Mouse (Mus musculus): Measurements from ENCODE around the gene Cdc42ep2. TPM values are rescaled to one million over a fixed set of nuclear protein-coding genes. Genes with fewer than 3 reads are reported as not detected.

The Cdc42ep2 gene
- polyA plus RNA-seq, 1 experiment, result 16.4 TPM

GRCm38 (mm10) chr19:5944145-5944544 is 19.5 kb upstream of the Cdc42ep2 start:
- TF ChIP-seq POLR2A (IDR thresholded peaks at IDR 0.05; ENCODE audit: extremely low read depth, insufficient read depth, low read length) (no peak), CTCF (IDR thresholded peaks at IDR 0.05; ENCODE audit: extremely low read depth, insufficient read depth, low read length) (no peak)
- Histone ChIP-seq H3K4me3 (ENCODE audit: insufficient read depth, low read length) (no peak overlapping the region), H3K4me1 (ENCODE audit: control insufficient read depth, insufficient read depth, low read length) (0 out of 2 replicates have a peak, but pooled peaks cover 2% of the 10 kb centered on the region), H3K27ac (ENCODE audit: insufficient read depth, low read length) (peak overlapping the region; percentile 88)

- Histone ChIP-seq H3K4me3 (ENCODE audit: insufficient read depth, low read length) (no peak overlapping the region), H3K4me1 (ENCODE audit: control insufficient read depth, insufficient read depth, low read length) (0 out of 2 replicates have a peak, but pooled peaks cover 2% of the 10 kb centered on the region), H3K27ac (ENCODE audit: insufficient read depth, low read length) (no peak overlapping the region)
- TF ChIP-seq POLR2A (IDR thresholded peaks at IDR 0.05; ENCODE audit: extremely low read depth, insufficient read depth, low read length), result no peak
- TF ChIP-seq CTCF (IDR thresholded peaks at IDR 0.05; ENCODE audit: extremely low read depth, insufficient read depth, low read length), result no peak
Measured at GRCm38 (mm10) chr19:5943404-5943803, 18.8 kb upstream of the Cdc42ep2 start.

GRCm38 (mm10) chr19:5942581-5942980 is 18.0 kb upstream of the Cdc42ep2 start:
- Histone ChIP-seq H3K4me3 (ENCODE audit: insufficient read depth, low read length) (no peak overlapping the region), H3K4me1 (ENCODE audit: control insufficient read depth, insufficient read depth, low read length) (0 out of 2 replicates have a peak, but pooled peaks cover 2% of the 10 kb centered on the region), H3K27ac (ENCODE audit: insufficient read depth, low read length) (no peak overlapping the region)
- TF ChIP-seq POLR2A (IDR thresholded peaks at IDR 0.05; ENCODE audit: extremely low read depth, insufficient read depth, low read length) (no peak), CTCF (IDR thresholded peaks at IDR 0.05; ENCODE audit: extremely low read depth, insufficient read depth, low read length) (no peak)

- Histone ChIP-seq H3K27ac (ENCODE audit: insufficient read depth, low read length) (no peak overlapping the region), H3K4me3 (ENCODE audit: insufficient read depth, low read length) (no peak overlapping the region), H3K4me1 (ENCODE audit: control insufficient read depth, insufficient read depth, low read length) (0 out of 2 replicates have a peak, but pooled peaks cover 2% of the 10 kb centered on the region)
- no peak for TF ChIP-seq CTCF (IDR thresholded peaks at IDR 0.05; ENCODE audit: extremely low read depth, insufficient read depth, low read length)
- TF ChIP-seq POLR2A (IDR thresholded peaks at IDR 0.05; ENCODE audit: extremely low read depth, insufficient read depth, low read length), result no peak
Measured at GRCm38 (mm10) chr19:5940656-5941055, 16.0 kb upstream of the Cdc42ep2 start.

GRCm38 (mm10) chr19:5940173-5940572 is 15.6 kb upstream of the Cdc42ep2 start:
- no peak for TF ChIP-seq POLR2A (IDR thresholded peaks at IDR 0.05; ENCODE audit: extremely low read depth, insufficient read depth, low read length)
- no peak for TF ChIP-seq CTCF (IDR thresholded peaks at IDR 0.05; ENCODE audit: extremely low read depth, insufficient read depth, low read length)
- H3K4me1 ChIP-seq (ENCODE audit: control insufficient read depth, insufficient read depth, low read length), result 0 out of 2 replicates have a peak, but pooled peaks cover 2% of the 10 kb centered on the region
- H3K27ac ChIP-seq (ENCODE audit: insufficient read depth, low read length), result no peak overlapping the region
- H3K4me3 ChIP-seq (ENCODE audit: insufficient read depth, low read length), result no peak overlapping the region

- TF ChIP-seq CTCF (IDR thresholded peaks at IDR 0.05; ENCODE audit: extremely low read depth, insufficient read depth, low read length), result no peak
- no peak for TF ChIP-seq POLR2A (IDR thresholded peaks at IDR 0.05; ENCODE audit: extremely low read depth, insufficient read depth, low read length)
- 0 out of 2 replicates have a peak, but pooled peaks cover 2% of the 10 kb centered on the region for H3K4me1 ChIP-seq (ENCODE audit: control insufficient read depth, insufficient read depth, low read length)
- H3K4me3 ChIP-seq (ENCODE audit: insufficient read depth, low read length), result no peak overlapping the region
- no peak overlapping the region for H3K27ac ChIP-seq (ENCODE audit: insufficient read depth, low read length)
Measured at GRCm38 (mm10) chr19:5939715-5940114, 15.1 kb upstream of the Cdc42ep2 start.

GRCm38 (mm10) chr19:5938516-5938915 is 13.9 kb upstream of the Cdc42ep2 start:
- H3K4me1 ChIP-seq (ENCODE audit: control insufficient read depth, insufficient read depth, low read length), result 0 out of 2 replicates have a peak, but pooled peaks cover 2% of the 10 kb centered on the region
- no peak overlapping the region for H3K4me3 ChIP-seq (ENCODE audit: insufficient read depth, low read length)
- no peak overlapping the region for H3K27ac ChIP-seq (ENCODE audit: insufficient read depth, low read length)
- TF ChIP-seq CTCF (IDR thresholded peaks at IDR 0.05; ENCODE audit: extremely low read depth, insufficient read depth, low read length), result no peak
- no peak for TF ChIP-seq POLR2A (IDR thresholded peaks at IDR 0.05; ENCODE audit: extremely low read depth, insufficient read depth, low read length)

GRCm38 (mm10) chr19:5937836-5938406 is 13.3 kb upstream of the Cdc42ep2 start:
- Histone ChIP-seq H3K4me1 (ENCODE audit: control insufficient read depth, insufficient read depth, low read length) (0 out of 2 replicates have a peak, but pooled peaks cover 2% of the 10 kb centered on the region), H3K27ac (ENCODE audit: insufficient read depth, low read length) (no peak overlapping the region), H3K4me3 (ENCODE audit: insufficient read depth, low read length) (no peak overlapping the region)
- no peak for TF ChIP-seq CTCF (IDR thresholded peaks at IDR 0.05; ENCODE audit: extremely low read depth, insufficient read depth, low read length)
- no peak for TF ChIP-seq POLR2A (IDR thresholded peaks at IDR 0.05; ENCODE audit: extremely low read depth, insufficient read depth, low read length)

- TF ChIP-seq POLR2A (IDR thresholded peaks at IDR 0.05; ENCODE audit: extremely low read depth, insufficient read depth, low read length) (no peak), CTCF (IDR thresholded peaks at IDR 0.05; ENCODE audit: extremely low read depth, insufficient read depth, low read length) (no peak)
- Histone ChIP-seq H3K4me3 (ENCODE audit: insufficient read depth, low read length) (no peak overlapping the region), H3K27ac (ENCODE audit: insufficient read depth, low read length) (no peak overlapping the region), H3K4me1 (ENCODE audit: control insufficient read depth, insufficient read depth, low read length) (0 out of 2 replicates have a peak, but pooled peaks cover 2% of the 10 kb centered on the region)
Measured at GRCm38 (mm10) chr19:5937095-5937835, 12.6 kb upstream of the Cdc42ep2 start.

Measured in cortical plate, adult 2 months (tissue).